Mouse (Mus musculus) spleen, adult 2 months (tissue): Measurements from ENCODE around the gene Zfp385c. TPM values are rescaled to one million over a fixed set of nuclear protein-coding genes. Genes with fewer than 3 reads are reported as not detected.
A peak's percentile ranks its signal among the peaks of the same experiment; 100 is the strongest.
"Not testable (repeated sequence)": the region's sequence is repeated elsewhere in the genome, so short reads cannot be mapped to it uniquely, and the experiment has no call there.

Experiments used
- DNase-seq, 2 experiments: peaks; one replicate each; pipeline versions ENCODE4 v3.0.0 to v3.0.0-alpha.2; 2012 to 2021; ENCODE audit warnings: low spot score in 2 of 2, low read depth in 1 of 2
- H3K27ac ChIP-seq: fragments of 200-500 bp; 2 replicates; pipeline ENCODE4 v1.5.1; 2012; ENCODE audit warnings: low read length, inconsistent platforms; ENCODE audit not compliant: insufficient read depth
- H3K27me3 ChIP-seq: fragments of 200-500 bp; 2 replicates; pipeline ENCODE4 v1.6.1; 2012; ENCODE audit warnings: mild to moderate bottlenecking, moderate library complexity, low read length, inconsistent platforms; ENCODE audit not compliant: control insufficient read depth, insufficient read depth
- H3K36me3 ChIP-seq: fragments of 200-500 bp; 2 replicates; pipeline ENCODE4 v1.6.1; 2012; ENCODE audit warnings: mild to moderate bottlenecking, low read length, inconsistent platforms; ENCODE audit not compliant: control insufficient read depth, insufficient read depth
- H3K4me1 ChIP-seq: fragments of 200-500 bp; 2 replicates; pipeline ENCODE4 v1.6.1; 2011; ENCODE audit warnings: inconsistent platforms; ENCODE audit not compliant: control insufficient read depth, insufficient read depth, insufficient read length
- H3K4me3 ChIP-seq: fragments of 200-500 bp; 2 replicates; pipeline ENCODE4 v1.5.1; 2011; ENCODE audit warnings: mild to moderate bottlenecking, inconsistent platforms; ENCODE audit not compliant: insufficient read depth, insufficient read length; ENCODE audit errors: extremely low read depth
- CTCF ChIP-seq: fragments of 200-500 bp; IDR thresholded peaks from 2 replicates; pipeline ENCODE4 v1.5.1; 2011; ENCODE audit warnings: mild to moderate bottlenecking, inconsistent platforms; ENCODE audit not compliant: insufficient read depth, insufficient read length, insufficient replicate concordance; ENCODE audit errors: extremely low read depth
- POLR2A ChIP-seq: fragments of 200-500 bp; IDR thresholded peaks from 2 replicates; pipeline ENCODE4 v1.6.1; 2011; ENCODE audit warnings: low read depth, low read length, inconsistent platforms
- WGBS: fragments of 180-500 bp; shearing (Covaris S2); methylation state at CpG from one replicate; pipeline ENCODE4 v1.1.7; 2018; 5-methylcytosine and 5-hydroxymethylcytosine counted together
- polyA plus RNA-seq: library from polyadenylated mRNA; depleted of rRNA; stranded (reverse); fragments of >200 nt; gene quantifications from 2 replicates; pipeline ENCODE4 v1.2.3, GENCODE M21; 2012

Gene Zfp385c
- polyA plus RNA-seq, 1 experiment = 0.50 TPM

DNA sequence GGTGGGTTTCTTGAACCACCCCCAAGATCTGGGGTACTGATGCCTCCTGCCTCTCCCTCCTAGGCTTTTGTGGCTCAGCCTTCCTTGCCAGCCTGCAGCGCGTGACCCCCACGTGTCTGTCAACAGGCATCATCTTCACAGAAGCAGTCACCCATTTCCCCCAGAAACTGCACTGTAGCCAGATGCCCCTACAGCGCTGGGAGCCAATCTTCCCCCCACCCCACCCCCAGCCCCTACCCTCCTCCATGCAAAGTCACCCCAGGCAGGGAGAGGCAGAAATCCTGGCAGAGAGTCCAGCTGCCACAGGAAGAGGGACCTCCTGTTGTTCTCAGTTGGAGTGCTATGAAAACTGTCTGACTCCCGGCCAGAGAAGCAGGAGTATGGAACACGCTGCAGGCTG is 35.8 kb downstream of the Zfp385c start:
- Histone ChIP-seq H3K36me3 (no peaks in the 10 kb centered on the region), H3K27ac (no peak overlapping the region), H3K4me1 (no peaks in the 10 kb centered on the region), H3K4me3 (no peak overlapping the region), H3K27me3 (no peaks in the 10 kb centered on the region)
- WGBS = 44% methylated on average over 6 of the region's 6 CpGs
- no peak for DNase-seq
- TF ChIP-seq CTCF = no peak
- no peak for TF ChIP-seq POLR2A

DNA sequence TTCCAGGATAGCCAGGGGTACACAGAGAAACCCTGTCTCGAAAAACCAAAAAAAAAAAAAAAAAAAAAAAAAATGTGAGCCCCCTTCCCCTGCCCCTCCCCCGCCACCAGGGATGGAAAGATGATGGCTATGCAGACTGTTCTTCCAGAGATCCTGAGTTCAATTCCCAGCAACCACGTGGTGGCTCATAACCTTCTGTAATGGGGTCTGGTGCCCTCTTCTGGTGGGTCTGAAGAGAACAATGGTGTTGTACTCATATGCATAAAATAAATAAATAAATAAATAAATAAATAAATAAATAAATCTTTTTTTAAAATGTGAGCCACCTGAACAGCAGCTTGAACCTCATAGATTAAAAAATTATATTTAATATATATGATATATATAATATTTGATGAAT is 36.7 kb downstream of the Zfp385c start:
- H3K4me1 ChIP-seq, DNase-seq: not testable (repeated sequence)
- WGBS = 44% methylated on average over 3 of the region's 3 CpGs

DNA sequence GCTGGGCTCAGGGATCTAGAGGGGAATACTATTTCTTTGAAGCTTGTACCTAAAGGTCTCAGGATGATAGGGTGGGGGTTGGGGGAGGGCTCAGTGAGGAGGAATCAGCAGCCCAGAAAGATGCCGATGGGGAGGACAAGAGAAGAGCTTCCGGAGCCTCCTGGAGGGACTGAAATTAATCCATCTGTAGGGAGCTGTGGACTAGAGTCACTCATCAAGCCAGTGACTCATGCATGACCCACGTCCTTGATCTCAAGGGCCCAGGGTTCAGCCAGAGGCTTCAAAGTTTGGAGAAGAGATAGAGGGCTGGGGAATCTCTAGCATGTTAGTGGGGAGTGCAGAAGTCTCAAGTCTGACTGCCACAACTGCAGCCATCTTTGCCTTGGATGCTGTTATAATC is 40.5 kb downstream of the Zfp385c start:
- DNase-seq = no peak
- TF ChIP-seq POLR2A = no peak
- TF ChIP-seq CTCF = no peak
- Histone ChIP-seq H3K4me3 (no peak overlapping the region), H3K4me1 (no peaks in the 10 kb centered on the region), H3K27me3 (peaks cover 2% of the 10 kb centered on the region; the same call in 1 of the 2 replicates), H3K36me3 (no peaks in the 10 kb centered on the region), H3K27ac (no peak overlapping the region)
- WGBS = 54% methylated on average over 3 of the region's 3 CpGs

More for the DNA sequence above, 36.7 kb downstream of the Zfp385c start:
- not testable (repeated sequence) for H3K27me3 ChIP-seq, H3K27ac ChIP-seq, H3K4me3 ChIP-seq, H3K36me3 ChIP-seq

- 36% methylated on average over 8 of the region's 8 CpGs for WGBS
- DNase-seq = no peak
- Histone ChIP-seq H3K4me1 (no peaks in the 10 kb centered on the region), H3K4me3 (no peak overlapping the region), H3K27me3 (peaks cover 2% of the 10 kb centered on the region; the same call in 1 of the 2 replicates), H3K27ac (no peak overlapping the region), H3K36me3 (no peaks in the 10 kb centered on the region)
- no peak for TF ChIP-seq POLR2A
- TF ChIP-seq CTCF = no peak
Measured at GRCm38 (mm10) chr11:100651205-100651604, 41.0 kb downstream of the Zfp385c start.

DNA sequence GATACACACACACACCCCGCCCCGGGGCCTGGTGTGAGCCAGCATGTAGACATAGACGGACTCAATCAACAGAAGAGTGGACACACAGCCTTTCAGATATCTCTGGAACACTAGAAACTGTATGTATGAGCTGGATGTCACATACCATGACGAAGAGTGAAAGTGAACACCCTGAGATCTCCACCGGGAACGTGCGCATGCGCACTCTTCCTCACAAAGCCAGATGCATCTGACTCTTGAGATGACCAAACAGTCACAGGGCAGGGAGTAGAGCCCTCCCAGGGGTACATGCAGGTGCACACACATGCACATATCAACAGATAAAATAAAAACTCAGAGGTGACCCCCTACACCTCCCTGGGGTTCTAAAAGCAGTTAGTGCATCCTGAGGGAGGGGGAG is 43.9 kb downstream of the Zfp385c start:
- Histone ChIP-seq H3K27me3 (peaks cover 2% of the 10 kb centered on the region; the same call in 1 of the 2 replicates), H3K4me3 (no peak overlapping the region), H3K4me1 (no peaks in the 10 kb centered on the region), H3K27ac (no peak overlapping the region), H3K36me3 (no peaks in the 10 kb centered on the region)
- TF ChIP-seq CTCF (no peak), POLR2A (no peak)
- WGBS = 87% methylated on average over 8 of the region's 8 CpGs
- no peak for DNase-seq

DNA sequence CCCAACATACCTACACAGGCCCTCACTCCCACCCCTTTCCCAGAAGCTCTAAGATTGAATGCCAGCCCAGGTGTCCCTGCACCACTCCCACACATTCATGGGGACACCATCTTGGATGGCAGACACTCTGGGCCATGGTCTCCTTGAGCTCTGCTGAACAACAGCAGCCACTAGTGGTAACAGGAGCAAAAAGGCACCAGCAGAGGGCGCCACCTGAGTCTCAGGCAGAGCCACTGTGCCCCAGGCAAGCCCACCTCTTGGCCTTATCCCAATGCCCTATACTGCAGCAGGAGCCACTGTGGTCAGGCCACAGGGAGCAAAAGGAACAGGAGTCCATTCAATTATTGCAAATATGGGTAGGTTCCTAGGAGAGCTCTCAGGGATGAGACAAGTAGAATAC is 46.0 kb downstream of the Zfp385c start:
- WGBS = 19% methylated on average over 1 of the region's 1 CpGs
- Histone ChIP-seq H3K27me3 (peaks cover 2% of the 10 kb centered on the region; the same call in 1 of the 2 replicates), H3K4me1 (no peaks in the 10 kb centered on the region), H3K4me3 (no peak overlapping the region), H3K27ac (no peak overlapping the region), H3K36me3 (no peaks in the 10 kb centered on the region)
- DNase-seq = peak in 1 of 2 experiments; percentile 42
- peak; percentile 51; the same call in 1 of the 2 replicates for TF ChIP-seq CTCF
- TF ChIP-seq POLR2A = no peak

DNA sequence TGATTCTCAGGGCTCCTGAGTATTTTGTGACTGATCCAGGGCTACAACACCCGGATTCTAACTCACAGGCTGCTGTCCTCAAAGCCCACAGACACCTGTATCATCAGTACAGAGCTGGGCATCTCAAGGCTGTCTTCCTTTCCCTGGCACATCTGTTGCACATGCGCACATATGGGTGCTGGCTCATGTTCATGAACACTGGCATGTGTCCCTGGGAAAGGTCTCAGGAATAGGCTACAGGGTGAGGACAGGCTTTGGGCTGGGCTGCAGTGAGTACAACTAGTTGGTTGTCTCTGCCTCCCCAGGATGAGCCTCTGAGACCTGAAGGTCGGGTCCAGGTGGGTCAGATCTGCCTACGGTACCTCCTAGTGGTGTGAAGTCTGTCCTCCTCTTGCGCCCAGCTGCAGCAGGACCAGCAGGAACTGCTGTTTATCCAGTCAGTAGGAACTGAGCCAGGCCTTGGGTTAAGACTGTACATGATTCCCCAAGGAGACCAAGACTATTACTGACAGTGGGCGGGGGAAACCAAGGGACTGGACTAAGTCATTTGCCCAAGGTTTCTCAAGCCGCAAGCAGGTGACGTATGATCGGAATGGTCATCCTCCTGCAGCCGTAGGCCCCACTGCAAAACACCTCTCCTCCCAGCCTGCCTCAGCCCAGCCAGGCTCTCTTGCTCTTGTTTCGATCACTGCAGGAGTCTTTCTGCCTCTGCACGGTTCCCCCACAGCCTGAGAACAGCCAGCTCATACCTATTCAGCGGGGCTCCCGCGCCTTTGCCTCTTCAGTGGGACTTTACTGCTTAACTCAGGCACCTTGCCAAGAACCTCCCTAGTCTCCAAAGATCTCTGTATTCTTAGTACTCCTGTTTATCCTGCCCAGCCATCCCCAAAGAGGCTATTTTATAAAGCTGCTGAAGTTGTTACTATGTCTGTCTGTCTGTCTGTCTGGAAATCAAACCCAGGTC is 48.4 kb downstream of the Zfp385c start:
- 83% methylated on average over 15 of the region's 15 CpGs for WGBS
- peaks cover 6% of the 10 kb centered on the region for H3K27me3 ChIP-seq
- TF ChIP-seq POLR2A = no peak
- TF ChIP-seq CTCF = no peak

More for the DNA sequence above, 48.4 kb downstream of the Zfp385c start:
- H3K4me1 ChIP-seq = peaks cover 7% of the 10 kb centered on the region
- H3K27ac ChIP-seq = no peak overlapping the region
- H3K36me3 ChIP-seq = no peaks in the 10 kb centered on the region
- no peak for DNase-seq
- H3K4me3 ChIP-seq = no peak overlapping the region
